Mouse (Mus musculus) forebrain, embryonic 11.5 days (tissue): ENCODE measurements at regions not wholly inside any gene's neighbourhood (a gene's known extent, or its start where the extent isn't known, plus 50 kb on each side); places are given as distances from the start of the nearest gene placed in this dataset.

Experiments
- ATAC-seq: fragments of 200-750 bp; cut with Nextera tagmentation; replicated peaks from 2 replicates; pipeline ENCODE4 v1.8.0; 2017; ENCODE audit warnings: moderate TSS enrichment; ENCODE audit not compliant: low FRiP score
- DNase-seq: peaks from one replicate; pipeline ENCODE4 v3.0.0-alpha.2; 2017; ENCODE audit warnings: low spot score
- H3K27ac ChIP-seq: fragments of 300-500 bp; sonication (generic); 2 replicates; pipeline ENCODE4 v1.5.1; 2014; ENCODE audit warnings: low read depth, low read length
- H3K27me3 ChIP-seq: fragments of 300-500 bp; sonication (generic); 2 replicates; pipeline ENCODE4 v1.6.1; 2014; ENCODE audit warnings: mild to moderate bottlenecking, low read length, mixed read lengths; ENCODE audit not compliant: control insufficient read depth, insufficient read depth
- H3K36me3 ChIP-seq: fragments of 300-500 bp; sonication (generic); 2 replicates; pipeline ENCODE4 v1.6.1; 2014; ENCODE audit warnings: mild to moderate bottlenecking, low read length, moderate library complexity, mixed read lengths; ENCODE audit not compliant: control insufficient read depth, insufficient read depth
- H3K4me1 ChIP-seq: fragments of 300-500 bp; sonication (generic); replicated peaks from 2 replicates; pipeline ENCODE4 v1.6.1; 2014; ENCODE audit warnings: low read length, mixed read lengths; ENCODE audit not compliant: control insufficient read depth, insufficient read depth
- H3K4me2 ChIP-seq: fragments of 300-500 bp; sonication (generic); 2 replicates; pipeline ENCODE4 v1.6.1; 2014; ENCODE audit warnings: low read depth, mild to moderate bottlenecking, low read length, moderate library complexity, mixed read lengths; ENCODE audit not compliant: severe bottlenecking
- H3K4me3 ChIP-seq: fragments of 300-500 bp; sonication (generic); 2 replicates; pipeline ENCODE4 v1.5.1; 2014; ENCODE audit warnings: low read depth, low read length
- H3K9ac ChIP-seq: fragments of 300-500 bp; sonication (generic); 2 replicates; pipeline ENCODE4 v1.6.1; 2014; ENCODE audit warnings: low read length
- H3K9me3 ChIP-seq: fragments of 300-500 bp; sonication (generic); 2 replicates; pipeline ENCODE4 v1.6.1; 2016; ENCODE audit warnings: low read length, mixed read lengths; ENCODE audit not compliant: control insufficient read depth
- WGBS: fragments of 180-500 bp; shearing (Covaris S2); extraction: QIAGEN DNeasy Blood & Tissue Kit; methylation state at CpG from one replicate; pipeline ENCODE4 v1.1.7; 2014; 5-methylcytosine and 5-hydroxymethylcytosine counted together

- Histone ChIP-seq H3K27me3 (no peaks in the 10 kb centered on the region), H3K36me3 (no peaks in the 10 kb centered on the region), H3K27ac (no peak overlapping the region), H3K4me2 (no peak overlapping the region), H3K4me1 (no peaks in the 10 kb centered on the region), H3K9ac (no peak overlapping the region), H3K9me3 (no peaks in the 10 kb centered on the region), H3K4me3 (no peak overlapping the region)
- 88% methylated on average over 2 of the region's 2 CpGs for WGBS
- DNase-seq = no peak
- ATAC-seq = no peak
Measured at GRCm38 (mm10) chr9:31794911-31795310, 118.4 kb downstream of the Barx2 start.

GRCm38 (mm10) chr9:31775956-31776355 is 137.3 kb downstream of the Barx2 start:
- H3K4me2 ChIP-seq = no peak overlapping the region
- no peaks in the 10 kb centered on the region for H3K9me3 ChIP-seq
- DNase-seq = no peak
- no peak overlapping the region for H3K9ac ChIP-seq
- H3K4me1 ChIP-seq = no peaks in the 10 kb centered on the region
- WGBS = 92% methylated on average over 3 of the region's 3 CpGs
- H3K27me3 ChIP-seq = no peaks in the 10 kb centered on the region
- no peak for ATAC-seq
- H3K27ac ChIP-seq = no peak overlapping the region
- no peaks in the 10 kb centered on the region for H3K36me3 ChIP-seq
- no peak overlapping the region for H3K4me3 ChIP-seq

- H3K36me3 ChIP-seq = no peaks in the 10 kb centered on the region
Measured at GRCm38 (mm10) chr9:31765401-31765800, 147.9 kb downstream of the Barx2 start.

GRCm38 (mm10) chr9:31757894-31758561 is 155.2 kb downstream of the Barx2 start:
- H3K9ac ChIP-seq = no peak overlapping the region
- H3K4me3 ChIP-seq = no peak overlapping the region
- no peak for ATAC-seq
- no peak overlapping the region for H3K27ac ChIP-seq
- H3K4me1 ChIP-seq = no peaks in the 10 kb centered on the region
- WGBS = 54% methylated on average over 6 of the region's 6 CpGs
- no peaks in the 10 kb centered on the region for H3K27me3 ChIP-seq
- H3K4me2 ChIP-seq = no peak overlapping the region
- H3K9me3 ChIP-seq = no peaks in the 10 kb centered on the region
- no peaks in the 10 kb centered on the region for H3K36me3 ChIP-seq
- DNase-seq = no peak

More at GRCm38 (mm10) chr9:31765401-31765800, 147.9 kb downstream of the Barx2 start:
- WGBS = 87% methylated on average over 4 of the region's 4 CpGs
- DNase-seq (no peak), ATAC-seq (no peak)
- H3K9me3 ChIP-seq = no peaks in the 10 kb centered on the region
- no peak overlapping the region for H3K4me2 ChIP-seq
- H3K27ac ChIP-seq = no peak overlapping the region
- H3K4me3 ChIP-seq = no peak overlapping the region
- H3K4me1 ChIP-seq = no peaks in the 10 kb centered on the region
- H3K9ac ChIP-seq = no peak overlapping the region
- H3K27me3 ChIP-seq = no peaks in the 10 kb centered on the region

GRCm38 (mm10) chr9:31730443-31730842 is 182.8 kb downstream of the Barx2 start:
- ATAC-seq (no peak), DNase-seq (no peak)
- H3K4me3 ChIP-seq = no peak overlapping the region
- no peak overlapping the region for H3K4me2 ChIP-seq
- H3K4me1 ChIP-seq = no peaks in the 10 kb centered on the region
- H3K9ac ChIP-seq = no peak overlapping the region
- no peaks in the 10 kb centered on the region for H3K9me3 ChIP-seq
- no peak overlapping the region for H3K27ac ChIP-seq
- H3K27me3 ChIP-seq = no peaks in the 10 kb centered on the region
- H3K36me3 ChIP-seq = no peaks in the 10 kb centered on the region

- H3K27ac ChIP-seq = no peak overlapping the region
- H3K4me1 ChIP-seq = no peaks in the 10 kb centered on the region
- ATAC-seq (no peak), DNase-seq (no peak)
- H3K36me3 ChIP-seq = no peaks in the 10 kb centered on the region
- H3K27me3 ChIP-seq = no peaks in the 10 kb centered on the region
- no peak overlapping the region for H3K4me2 ChIP-seq
- H3K9me3 ChIP-seq = no peaks in the 10 kb centered on the region
- H3K4me3 ChIP-seq = no peak overlapping the region
- WGBS = 67% methylated on average over 6 of the region's 6 CpGs
- H3K9ac ChIP-seq = no peak overlapping the region
Measured at GRCm38 (mm10) chr9:31719309-31719708, 194.0 kb downstream of the Barx2 start.

- no peaks in the 10 kb centered on the region for H3K9me3 ChIP-seq
- ATAC-seq (no peak), DNase-seq (no peak)
- H3K27me3 ChIP-seq = no peaks in the 10 kb centered on the region
- H3K4me2 ChIP-seq = no peak overlapping the region
- no peak overlapping the region for H3K9ac ChIP-seq
- H3K27ac ChIP-seq = no peak overlapping the region
- H3K36me3 ChIP-seq = no peaks in the 10 kb centered on the region
- H3K4me1 ChIP-seq = no peaks in the 10 kb centered on the region
- WGBS = 65% methylated on average over 2 of the region's 2 CpGs
- no peak overlapping the region for H3K4me3 ChIP-seq
Measured at GRCm38 (mm10) chr9:31710022-31710421, 203.2 kb downstream of the Barx2 start.

- no peak for ATAC-seq
Measured at GRCm38 (mm10) chr9:31706688-31707087, 206.6 kb downstream of the Barx2 start.

GRCm38 (mm10) chr9:31690921-31691475 is 222.3 kb downstream of the Barx2 start:
- DNase-seq (no peak), ATAC-seq (no peak)
- Histone ChIP-seq H3K4me1 (no peaks in the 10 kb centered on the region; the same call in 1 of the 2 replicates), H3K36me3 (no peaks in the 10 kb centered on the region), H3K9me3 (no peaks in the 10 kb centered on the region), H3K4me2 (no peak overlapping the region), H3K9ac (no peak overlapping the region), H3K27ac (no peak overlapping the region), H3K27me3 (no peaks in the 10 kb centered on the region), H3K4me3 (no peak overlapping the region)
- WGBS = 54% methylated on average over 7 of the region's 7 CpGs

More at GRCm38 (mm10) chr9:31706688-31707087, 206.6 kb downstream of the Barx2 start:
- Histone ChIP-seq H3K9ac (no peak overlapping the region), H3K4me3 (no peak overlapping the region), H3K9me3 (no peaks in the 10 kb centered on the region), H3K4me1 (no peaks in the 10 kb centered on the region), H3K36me3 (no peaks in the 10 kb centered on the region), H3K4me2 (no peak overlapping the region), H3K27me3 (no peaks in the 10 kb centered on the region), H3K27ac (no peak overlapping the region)
- 89% methylated on average over 6 of the region's 7 CpGs for WGBS
- no peak for DNase-seq
